Mouse (Mus musculus) thymus, adult 2 months (tissue): ENCODE results near the gene Kcnh1. TPM values are rescaled to one million over a fixed set of nuclear protein-coding genes. Genes with fewer than 3 reads are reported as not detected.

ENCODE experiments used
- DNase-seq: peaks from one replicate; pipeline ENCODE4 v3.0.0; 2021
- H3K27ac ChIP-seq: fragments of 200-500 bp; 2 replicates; pipeline ENCODE4 v1.5.1; 2012; ENCODE audit warnings: low read length, control low read depth; ENCODE audit not compliant: control insufficient read depth, insufficient read depth
- H3K27me3 ChIP-seq: fragments of 200-500 bp; 2 replicates; pipeline ENCODE4 v1.6.1; 2012; ENCODE audit warnings: mild to moderate bottlenecking, low read length, moderate library complexity, mixed read lengths; ENCODE audit not compliant: control insufficient read depth, insufficient read depth
- H3K36me3 ChIP-seq: fragments of 200-500 bp; 2 replicates; pipeline ENCODE4 v1.6.1; 2012; ENCODE audit warnings: mild to moderate bottlenecking, low read length, moderate library complexity; ENCODE audit not compliant: control insufficient read depth, insufficient read depth
- H3K4me1 ChIP-seq: fragments of 200-500 bp; replicated peaks from 2 replicates; pipeline ENCODE4 v1.6.1; 2012; ENCODE audit warnings: low read length; ENCODE audit not compliant: control insufficient read depth, insufficient read depth
- H3K4me3 ChIP-seq: fragments of 200-500 bp; 2 replicates; pipeline ENCODE4 v1.5.1; 2012; ENCODE audit warnings: mild to moderate bottlenecking, low read length, control low read depth, moderate library complexity; ENCODE audit not compliant: control insufficient read depth, insufficient read depth
- CTCF ChIP-seq: fragments of 200-500 bp; IDR thresholded peaks from 2 replicates; pipeline ENCODE4 v1.5.1; 2012; ENCODE audit warnings: mild to moderate bottlenecking, control low read depth, low read length, moderate library complexity, borderline replicate concordance; ENCODE audit not compliant: control insufficient read depth, poor library complexity, insufficient read depth; ENCODE audit errors: extremely low read depth
- POLR2A ChIP-seq: fragments of 200-500 bp; IDR thresholded peaks from 2 replicates; pipeline ENCODE4 v1.6.1; 2012; ENCODE audit warnings: mild to moderate bottlenecking, low read length, control low read depth, moderate library complexity; ENCODE audit not compliant: control insufficient read depth, poor library complexity, insufficient read depth; ENCODE audit errors: extremely low read depth
- WGBS: fragments of 180-500 bp; shearing (Covaris S2); methylation state at CpG from one replicate; pipeline ENCODE4 v1.1.7; 2018; 5-methylcytosine and 5-hydroxymethylcytosine counted together
- polyA plus RNA-seq: library from polyadenylated mRNA; depleted of rRNA; stranded (reverse); fragments of >200 nt; gene quantifications from 2 replicates; pipeline ENCODE4 v1.2.3, GENCODE M21; 2012

The Kcnh1 gene
- polyA plus RNA-seq, 1 experiment = 1.0 TPM

DNA sequence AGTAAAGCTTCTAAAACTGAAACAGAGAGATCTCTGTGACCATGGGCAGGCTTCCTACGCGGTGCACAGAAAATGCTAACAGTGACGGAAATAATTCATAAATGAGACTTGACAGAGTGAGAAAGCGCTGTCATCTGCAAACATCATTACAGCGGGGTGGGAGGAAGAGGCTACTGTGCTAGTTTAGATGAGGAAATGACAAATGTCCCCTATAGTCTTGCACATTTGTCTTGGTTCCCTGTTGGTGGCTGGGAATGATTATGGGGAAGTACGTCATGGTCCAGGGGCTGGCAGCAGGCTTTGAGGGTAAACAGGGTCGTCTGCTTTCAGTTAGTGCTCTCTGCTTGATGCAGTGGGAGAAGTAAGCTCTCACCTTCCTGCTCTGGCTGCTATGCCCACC, 346.6 kb downstream of the Kcnh1 start:
- DNase-seq = no peak
- no peaks in the 10 kb centered on the region for H3K4me1 ChIP-seq
- no peaks in the 10 kb centered on the region for H3K27me3 ChIP-seq
- no peak overlapping the region for H3K27ac ChIP-seq
- WGBS = 45% methylated on average over 7 of the region's 7 CpGs
- no peak for TF ChIP-seq POLR2A
- TF ChIP-seq CTCF = no peak
- H3K4me3 ChIP-seq = no peak overlapping the region
- no peaks in the 10 kb centered on the region for H3K36me3 ChIP-seq

DNA sequence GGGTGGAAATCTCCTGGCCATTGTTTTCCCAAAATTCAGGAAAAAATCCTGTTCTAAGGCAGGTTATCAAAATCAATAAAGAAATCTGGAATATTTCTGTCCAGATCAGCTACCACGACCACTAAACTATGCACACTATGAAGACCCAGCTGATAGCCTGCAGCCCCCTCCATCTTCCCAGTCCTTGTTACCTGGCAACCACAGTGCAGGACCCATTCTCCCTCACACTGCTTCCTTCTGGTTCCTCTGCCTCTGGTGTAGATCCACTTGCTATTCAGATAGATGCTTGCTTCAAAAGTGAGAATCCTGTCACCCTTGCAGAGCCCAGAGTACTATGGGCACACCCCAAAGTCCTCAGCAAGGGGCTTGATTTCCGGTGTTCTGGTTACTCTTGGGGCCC, 351.5 kb downstream of the Kcnh1 start:
- no peak for DNase-seq
- 95% methylated on average over 2 of the region's 2 CpGs for WGBS

DNA sequence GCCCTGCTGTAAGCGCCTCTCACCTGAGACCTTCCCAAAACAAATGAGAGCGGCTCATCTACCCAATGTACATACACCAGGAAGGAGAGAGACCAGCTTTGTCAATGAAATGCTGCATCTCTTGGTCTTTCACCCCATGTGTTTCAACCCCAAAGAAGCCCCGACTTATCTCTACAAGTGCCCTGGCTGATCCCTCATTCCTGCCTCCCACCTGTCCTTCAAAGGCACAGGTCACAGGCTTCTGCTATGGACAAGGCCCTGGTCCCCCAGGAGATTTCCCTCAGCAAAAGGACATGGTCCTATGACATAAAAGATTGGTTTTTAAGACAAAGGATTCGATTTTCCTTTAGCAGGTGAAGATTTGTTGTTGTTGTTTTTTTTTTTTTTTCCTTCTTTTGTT, 353.1 kb downstream of the Kcnh1 start:
- no peaks in the 10 kb centered on the region for H3K4me1 ChIP-seq
- no peaks in the 10 kb centered on the region for H3K27me3 ChIP-seq
- 89% methylated on average over 4 of the region's 4 CpGs for WGBS
- no peak overlapping the region for H3K4me3 ChIP-seq
- H3K36me3 ChIP-seq = no peaks in the 10 kb centered on the region
- no peak overlapping the region for H3K27ac ChIP-seq
- TF ChIP-seq POLR2A (no peak), CTCF (no peak)
- DNase-seq = no peak

More for the DNA sequence above, 351.5 kb downstream of the Kcnh1 start:
- Histone ChIP-seq H3K36me3 (no peaks in the 10 kb centered on the region), H3K4me3 (no peak overlapping the region), H3K27me3 (no peaks in the 10 kb centered on the region), H3K27ac (no peak overlapping the region), H3K4me1 (no peaks in the 10 kb centered on the region)
- TF ChIP-seq POLR2A = no peak
- no peak for TF ChIP-seq CTCF

GRCm38 (mm10) chr1:192544091-192544490, 353.5 kb downstream of the Kcnh1 start:
- no peak for TF ChIP-seq POLR2A
- TF ChIP-seq CTCF = no peak
- Histone ChIP-seq H3K27ac (no peak overlapping the region), H3K27me3 (no peaks in the 10 kb centered on the region), H3K4me1 (no peaks in the 10 kb centered on the region), H3K36me3 (no peaks in the 10 kb centered on the region), H3K4me3 (no peak overlapping the region)
- DNase-seq = no peak
- WGBS = 88% methylated on average over 9 of the region's 9 CpGs

DNA sequence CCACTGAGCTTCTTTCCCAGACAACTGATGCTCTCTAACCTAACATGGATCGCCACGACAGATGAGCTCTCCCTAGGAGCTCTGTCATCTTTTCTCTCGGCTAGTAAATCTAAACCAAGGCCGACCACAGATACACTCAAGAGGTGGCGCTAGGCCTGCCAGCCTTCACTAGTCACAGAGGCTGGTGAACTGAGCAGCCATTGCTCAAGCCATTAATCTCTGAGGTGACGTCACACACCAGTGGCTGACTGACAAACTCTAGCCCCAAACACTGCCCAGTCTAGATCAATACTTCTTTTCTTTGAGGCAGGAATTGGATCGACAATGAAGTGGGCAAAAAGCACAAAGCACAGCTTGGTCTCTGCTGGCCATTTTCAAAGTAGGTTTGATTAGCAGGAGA, 354.3 kb downstream of the Kcnh1 start:
- no peak for DNase-seq
- H3K4me1 ChIP-seq = no peaks in the 10 kb centered on the region
- TF ChIP-seq CTCF (no peak), POLR2A (no peak)
- H3K36me3 ChIP-seq = no peaks in the 10 kb centered on the region
- H3K27me3 ChIP-seq = no peaks in the 10 kb centered on the region
- 91% methylated on average over 7 of the region's 7 CpGs for WGBS
- H3K4me3 ChIP-seq = no peak overlapping the region
- H3K27ac ChIP-seq = no peak overlapping the region

DNA sequence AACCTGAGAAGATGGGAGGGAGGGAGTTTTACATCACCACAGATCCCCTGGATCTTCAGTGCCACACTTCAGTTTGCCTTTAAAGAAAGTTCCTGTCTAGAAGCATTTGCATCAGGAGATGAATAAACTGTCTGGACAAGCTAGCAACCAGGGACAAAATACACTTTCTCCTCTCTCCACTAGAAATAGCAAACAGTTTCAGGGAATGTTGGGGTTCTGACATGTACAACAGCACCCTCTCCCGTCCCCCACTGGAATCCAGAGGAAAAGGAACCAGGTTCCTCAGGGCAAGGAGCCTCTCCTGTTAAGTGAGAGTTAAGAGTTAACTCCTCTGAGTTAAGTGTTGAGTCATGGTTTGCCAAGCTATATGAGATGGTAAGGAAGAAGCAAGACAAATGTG, 356.3 kb downstream of the Kcnh1 start:
- H3K4me1 ChIP-seq = no peaks in the 10 kb centered on the region
- H3K27me3 ChIP-seq = no peaks in the 10 kb centered on the region
- WGBS = 75% methylated on average over 1 of the region's 1 CpGs
- DNase-seq = no peak
- H3K27ac ChIP-seq = no peak overlapping the region
- H3K4me3 ChIP-seq = no peak overlapping the region
- H3K36me3 ChIP-seq = no peaks in the 10 kb centered on the region
- TF ChIP-seq POLR2A (no peak), CTCF (no peak)

DNA sequence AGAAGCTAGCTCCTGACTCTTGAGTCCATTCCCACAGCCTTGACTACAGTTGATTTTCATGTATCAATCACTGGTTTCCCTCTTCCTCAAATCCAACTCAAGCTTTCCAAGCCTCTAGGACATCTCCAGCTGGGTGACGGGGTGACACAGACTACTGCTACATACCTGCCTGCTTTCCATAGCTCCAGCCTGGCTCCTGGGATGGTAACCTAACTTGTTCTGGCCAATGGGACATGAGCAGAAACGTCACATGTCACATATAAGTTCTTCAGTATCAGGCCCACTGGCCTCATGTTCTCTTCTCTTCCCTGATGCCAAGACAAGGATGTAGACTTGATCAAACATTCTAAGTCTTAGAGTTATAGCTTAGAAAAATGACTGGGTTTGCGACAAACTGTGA, 360.0 kb downstream of the Kcnh1 start:
- Histone ChIP-seq H3K36me3 (no peaks in the 10 kb centered on the region), H3K27me3 (no peaks in the 10 kb centered on the region), H3K4me1 (no peaks in the 10 kb centered on the region), H3K4me3 (no peak overlapping the region), H3K27ac (no peak overlapping the region)
- DNase-seq = no peak
- 90% methylated on average over 3 of the region's 3 CpGs for WGBS
- TF ChIP-seq CTCF = no peak
- TF ChIP-seq POLR2A = no peak
